10 mouse cellular contexts compared by ENCODE assay signal in genomic region chr6:114462747-114463146, GRCm38 (mm10).
A peak's percentile ranks its signal among the peaks of the same experiment; 100 is the strongest.
DNase-seq lines count a peak whose midpoint lies in the region; ATAC-seq and TF ChIP-seq lines count a peak whose summit lies in the region.
"Had no signal": no experiment of that assay in that cellular context is flagged by ENCODE, and none has a peak within 500 bp of the region (broad histone marks: within the 10 kb centered on the region; RNA-seq: fewer than 3 reads in every experiment).

No protein-coding gene starts in this region.

- no peaks in the 10 kb centered on the region for H3K27me3 ChIP-seq in heart, embryonic 11.5 days (ENCODE audit: control insufficient read depth, insufficient read depth, low read length)
- H3K27me3 ChIP-seq in stomach, postnatal 0 days (ENCODE audit: control insufficient read depth, insufficient read depth, low read length) = no peaks in the 10 kb centered on the region
- H3K27me3 ChIP-seq in forebrain, embryonic 13.5 days = no peaks in the 10 kb centered on the region
- H3K27me3 ChIP-seq in forebrain, embryonic 12.5 days = no peaks in the 10 kb centered on the region
- H3K27me3 ChIP-seq: hindbrain, embryonic 15.5 days; megakaryocyte, embryonic 14.5 days had no signal

- no peak overlapping the region for H3K4me3 ChIP-seq in heart, embryonic 11.5 days (ENCODE audit: low read depth, low read length)
- no peak overlapping the region for H3K4me3 ChIP-seq in cortical plate, adult 2 months (ENCODE audit: insufficient read depth, low read length)
- H3K4me3 ChIP-seq in stomach, postnatal 0 days (ENCODE audit: low read depth, low read length) = no peak overlapping the region
- H3K4me3 ChIP-seq in forebrain, embryonic 13.5 days = no peak overlapping the region
- H3K4me3 ChIP-seq in forebrain, embryonic 12.5 days (replicated peaks) = no peak overlapping the region
- H3K4me3 ChIP-seq: hindbrain, embryonic 15.5 days; megakaryocyte, embryonic 14.5 days had no signal

- TF ChIP-seq EP300 in stomach, postnatal 0 days (optimal IDR thresholded peaks at IDR 0.05) = no peak

- ATAC-seq in heart, embryonic 11.5 days (replicated peaks; ENCODE audit: insufficient number of reproducible peaks, low FRiP score, low TSS enrichment) = no peak
- ATAC-seq in stomach, postnatal 0 days (ENCODE audit: low FRiP score, low TSS enrichment) = no peak
- ATAC-seq in forebrain, embryonic 13.5 days = no peak
- ATAC-seq in forebrain, embryonic 12.5 days (ENCODE audit: low FRiP score) = no peak

- no peaks in the 10 kb centered on the region for H3K36me3 ChIP-seq in heart, embryonic 11.5 days (ENCODE audit: control insufficient read depth, insufficient read depth, low read length)
- H3K36me3 ChIP-seq in stomach, postnatal 0 days (ENCODE audit: control insufficient read depth, insufficient read depth, low read length) = no peaks in the 10 kb centered on the region
- no peaks in the 10 kb centered on the region for H3K36me3 ChIP-seq in forebrain, embryonic 13.5 days (ENCODE audit: poor library complexity, severe bottlenecking)
- no peaks in the 10 kb centered on the region for H3K36me3 ChIP-seq in forebrain, embryonic 12.5 days (replicated peaks)
- H3K36me3 ChIP-seq: hindbrain, embryonic 15.5 days had no signal

- no peaks in the 10 kb centered on the region for H3K4me1 ChIP-seq in heart, embryonic 11.5 days (ENCODE audit: control insufficient read depth, insufficient read depth, low read length)
- peaks cover 6% of the 10 kb centered on the region for H3K4me1 ChIP-seq in cortical plate, adult 2 months (ENCODE audit: control insufficient read depth, insufficient read depth, low read length)
- H3K4me1 ChIP-seq in stomach, postnatal 0 days (replicated peaks; ENCODE audit: control insufficient read depth, insufficient read depth) = no peaks in the 10 kb centered on the region
- peaks cover 11% of the 10 kb centered on the region for H3K4me1 ChIP-seq in forebrain, embryonic 13.5 days
- peaks cover 7% of the 10 kb centered on the region for H3K4me1 ChIP-seq in forebrain, embryonic 12.5 days
- H3K4me1 ChIP-seq: hindbrain, embryonic 15.5 days; megakaryocyte, embryonic 14.5 days had no signal

- no peak for TF ChIP-seq POLR2A in cortical plate, adult 2 months (IDR thresholded peaks at IDR 0.05; ENCODE audit: extremely low read depth, insufficient read depth, low read length)

- 20% methylated on average over 4 of the region's 4 CpGs for WGBS in heart, embryonic 11.5 days (ENCODE audit: insufficient replicate concordance)
- 31% methylated on average over 4 of the region's 4 CpGs for WGBS in stomach, postnatal 0 days
- whole genome bisulfite sequencing in forebrain, embryonic 13.5 days = 20% methylated on average over 4 of the region's 4 CpGs
- WGBS in forebrain, embryonic 12.5 days = 20% methylated on average over 4 of the region's 4 CpGs

- no peak overlapping the region for H3K9ac ChIP-seq in heart, embryonic 11.5 days (ENCODE audit: low read depth, low read length)
- no peak overlapping the region for H3K9ac ChIP-seq in stomach, postnatal 0 days (ENCODE audit: low read length)
- H3K9ac ChIP-seq in forebrain, embryonic 13.5 days = no peak overlapping the region
- no peak overlapping the region for H3K9ac ChIP-seq in forebrain, embryonic 12.5 days
- H3K9ac ChIP-seq: hindbrain, embryonic 15.5 days had no signal

- peak; percentile 41 for DNase-seq in heart, postnatal 4 days
- peak; percentile 41 for DNase-seq in right cerebral cortex, postnatal 4 days
- DNase-seq in right cerebral cortex, postnatal 25 days = no peak
- no peak for DNase-seq in stomach, postnatal 0 days (ENCODE audit: low spot score)

- H3K27ac ChIP-seq in heart, embryonic 11.5 days (ENCODE audit: low read depth, low read length) = no peak overlapping the region
- no peak overlapping the region for H3K27ac ChIP-seq in cortical plate, adult 2 months (ENCODE audit: insufficient read depth, low read length)
- no peak overlapping the region for H3K27ac ChIP-seq in stomach, postnatal 0 days (replicated peaks)
- H3K27ac ChIP-seq in forebrain, embryonic 13.5 days = no peak overlapping the region
- no peak overlapping the region for H3K27ac ChIP-seq in forebrain, embryonic 12.5 days
- H3K27ac ChIP-seq: hindbrain, embryonic 15.5 days had no signal

- H3K4me2 ChIP-seq in heart, embryonic 11.5 days = no peak overlapping the region
- H3K4me2 ChIP-seq in stomach, postnatal 0 days (replicated peaks; ENCODE audit: low read depth) = no peak overlapping the region
- H3K4me2 ChIP-seq in forebrain, embryonic 13.5 days = no peak overlapping the region
- no peak overlapping the region for H3K4me2 ChIP-seq in forebrain, embryonic 12.5 days
- H3K4me2 ChIP-seq: hindbrain, embryonic 15.5 days had no signal

- H3K9me3 ChIP-seq in heart, embryonic 11.5 days (replicated peaks; ENCODE audit: control insufficient read depth, low read length) = no peaks in the 10 kb centered on the region
- no peaks in the 10 kb centered on the region for H3K9me3 ChIP-seq in stomach, postnatal 0 days (ENCODE audit: control insufficient read depth, low read length)
- peaks cover 2% of the 10 kb centered on the region for H3K9me3 ChIP-seq in forebrain, embryonic 13.5 days (replicated peaks)
- peaks cover 11% of the 10 kb centered on the region for H3K9me3 ChIP-seq in forebrain, embryonic 12.5 days
- H3K9me3 ChIP-seq: hindbrain, embryonic 15.5 days had no signal

- peak; percentile 58 for TF ChIP-seq CTCF in cortical plate, adult 2 months (IDR thresholded peaks at IDR 0.05; ENCODE audit: extremely low read depth, insufficient read depth, low read length)
- TF ChIP-seq CTCF in stomach, postnatal 0 days (IDR thresholded peaks at IDR 0.05; ENCODE audit: low read depth) = peak; percentile 73

Comparison
In these comparisons a context has a peak if more than half of its experiments do, and no peak if none do; other contexts are left out.
1. DNase-seq: peak in heart, postnatal 4 days (single experiment) and right cerebral cortex, postnatal 4 days (single experiment); none in right cerebral cortex, postnatal 25 days (single experiment) and stomach, postnatal 0 days (single experiment).